Mouse (Mus musculus): ENCODE data around the gene Adgrb3. TPM values are rescaled to one million over a fixed set of nuclear protein-coding genes. Genes with fewer than 3 reads are reported as not detected.

The Adgrb3 gene
- total RNA-seq, 2 experiments from 2014 or later, result not detected

- intact Hi-C loops (cut with DNase I), result no loop called here
- no peak overlapping the region for H3K4me3 ChIP-seq
- no peak for DNase-seq
- H3K27ac ChIP-seq, result no peak overlapping the region
- no peak for TF ChIP-seq CTCF (IDR thresholded peaks at IDR 0.05)
Observed at GRCm38 (mm10) chr1:25576598-25576997, 252.9 kb downstream of the Adgrb3 start.

DNA sequence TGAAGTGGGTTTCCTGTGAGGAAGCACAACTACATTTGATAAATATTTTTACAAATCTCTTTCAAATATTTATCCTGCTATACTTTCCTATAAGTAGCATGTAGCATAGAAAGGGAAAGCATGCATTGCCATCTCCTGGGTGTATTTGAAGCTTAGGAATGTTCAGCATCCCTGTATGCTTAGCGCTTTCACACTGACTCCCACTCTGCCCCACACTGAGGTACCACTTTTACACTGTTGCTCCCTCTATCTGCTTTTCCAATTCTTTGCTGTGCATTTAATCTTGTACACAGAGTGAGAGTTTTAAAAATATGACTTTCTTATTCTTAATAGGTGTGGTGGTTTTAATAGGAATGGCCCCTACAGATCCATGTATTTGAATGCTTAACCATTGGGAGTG lies 261.4 kb downstream of the Adgrb3 start:
- no peak for TF ChIP-seq CTCF (IDR thresholded peaks at IDR 0.05)
- DNase-seq, result no peak
- no peak overlapping the region for H3K4me3 ChIP-seq
- intact Hi-C loops (cut with DNase I), result no loop called here
- H3K27ac ChIP-seq, result no peak overlapping the region

GRCm38 (mm10) chr1:25546072-25546471 lies 283.4 kb downstream of the Adgrb3 start:
- intact Hi-C loops (cut with DNase I), result no loop called here
- Histone ChIP-seq H3K4me3 (no peak overlapping the region), H3K27ac (no peak overlapping the region)

GRCm38 (mm10) chr1:25543915-25544314 lies 285.6 kb downstream of the Adgrb3 start:
- H3K4me3 ChIP-seq, result no peak overlapping the region
- DNase-seq, result no peak
- intact Hi-C loops (cut with DNase I), result no loop called here
- no peak overlapping the region for H3K27ac ChIP-seq
- TF ChIP-seq CTCF (IDR thresholded peaks at IDR 0.05), result no peak

More at GRCm38 (mm10) chr1:25546072-25546471, 283.4 kb downstream of the Adgrb3 start:
- no peak for TF ChIP-seq CTCF (IDR thresholded peaks at IDR 0.05)
- no peak for DNase-seq

- no peak overlapping the region for H3K4me3 ChIP-seq
- intact Hi-C loops (cut with DNase I), result no loop called here
- TF ChIP-seq CTCF (IDR thresholded peaks at IDR 0.05), result no peak
- H3K27ac ChIP-seq, result no peak overlapping the region
- no peak for DNase-seq
Observed at GRCm38 (mm10) chr1:25542891-25543290, 286.6 kb downstream of the Adgrb3 start.

GRCm38 (mm10) chr1:25526976-25527375 lies 302.5 kb downstream of the Adgrb3 start:
- DNase-seq, result no peak
- intact Hi-C loops (cut with DNase I), result loop anchor here (5.0 kb wide), 1 partner anchor 90 kb away; no protein-coding TSS in a partner anchor
- Histone ChIP-seq H3K4me3 (no peak overlapping the region), H3K27ac (no peak overlapping the region)
- peak; percentile 18; the same call in 1 of the 2 replicates for TF ChIP-seq CTCF (IDR thresholded peaks at IDR 0.05)

DNA sequence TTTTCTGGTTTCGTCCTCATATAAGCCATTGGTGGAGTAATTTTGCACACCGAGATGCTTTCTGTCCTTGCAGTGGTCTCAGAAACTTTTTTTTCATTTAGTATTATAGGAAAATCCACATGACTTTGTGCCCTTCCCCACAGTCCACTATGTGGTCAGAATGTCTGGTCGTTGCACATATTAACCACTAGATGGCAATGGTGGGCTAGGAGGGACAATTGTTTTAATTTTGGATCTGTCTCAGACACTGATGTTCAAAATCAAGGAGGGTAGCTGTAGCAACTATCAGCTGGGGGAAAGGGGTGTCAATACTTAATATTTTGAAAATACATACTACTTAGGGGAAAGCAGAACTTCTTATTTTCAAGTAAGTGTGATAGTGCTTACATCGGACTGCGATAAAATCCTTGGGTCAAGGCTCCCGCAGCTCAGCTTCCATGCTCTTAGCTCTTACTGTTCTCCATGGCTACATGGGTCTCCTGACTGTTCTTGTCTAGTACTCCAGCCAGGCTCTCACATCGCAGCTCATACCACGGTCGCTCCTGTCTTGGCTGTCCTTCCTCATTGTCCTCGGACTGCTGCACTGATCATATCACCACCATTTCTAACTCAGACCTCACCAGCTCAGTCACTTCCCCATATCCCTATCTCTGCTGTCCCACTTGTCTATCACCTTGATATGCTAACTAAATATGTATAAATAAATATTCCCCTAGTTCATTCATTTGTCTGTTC lies 319.0 kb downstream of the Adgrb3 start:
- Histone ChIP-seq H3K4me3 (no peak overlapping the region), H3K27ac (no peak overlapping the region)
- no peak for DNase-seq
- TF ChIP-seq CTCF (IDR thresholded peaks at IDR 0.05), result peak; percentile 71
- intact Hi-C loops (cut with DNase I), result loop anchor here (1.0 kb wide), 1 partner anchor 107 kb away; no protein-coding TSS in a partner anchor

DNA sequence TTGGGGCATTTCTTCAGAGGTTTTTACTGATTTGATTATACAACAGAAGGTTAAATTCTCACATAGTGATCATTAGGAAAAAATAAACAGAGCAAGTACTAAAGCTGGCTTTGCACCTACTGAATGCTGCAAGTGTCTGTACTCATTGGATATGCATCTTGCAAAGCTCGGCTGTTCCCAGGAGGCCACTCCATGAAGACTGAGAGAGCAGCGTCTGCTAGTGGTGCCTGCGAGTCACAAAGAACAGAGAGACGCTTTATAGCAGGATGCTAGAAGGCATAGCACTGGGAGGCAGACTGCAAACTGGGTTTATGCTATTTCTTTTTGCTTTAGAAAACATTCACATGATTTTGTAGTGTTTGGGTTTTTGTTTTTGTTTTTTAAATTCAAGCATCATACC lies 325.2 kb downstream of the Adgrb3 start:
- H3K4me3 ChIP-seq, result no peak overlapping the region
- no peak for DNase-seq
- H3K27ac ChIP-seq, result no peak overlapping the region
- TF ChIP-seq CTCF (IDR thresholded peaks at IDR 0.05), result no peak
- intact Hi-C loops (cut with DNase I), result no loop called here

DNA sequence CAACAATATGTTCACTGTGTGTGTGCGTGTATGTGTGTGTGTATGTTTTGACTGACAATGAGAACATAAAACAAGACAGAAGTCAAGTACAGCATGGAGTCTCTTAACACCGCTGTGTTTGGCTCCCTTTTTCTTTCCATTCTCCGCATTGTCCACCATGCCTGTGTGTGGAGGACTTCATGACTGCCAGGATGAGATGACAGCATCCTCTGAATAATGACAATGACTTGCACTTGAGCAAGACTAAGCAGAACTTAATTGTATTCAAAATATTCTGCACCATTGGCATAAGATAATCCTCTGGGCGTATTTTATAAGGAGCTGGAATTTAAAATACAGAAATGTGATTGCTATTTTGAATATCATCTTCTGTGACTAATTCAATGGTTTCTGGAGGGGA lies 326.0 kb downstream of the Adgrb3 start:
- Histone ChIP-seq H3K4me3 (no peak overlapping the region), H3K27ac (no peak overlapping the region)
- TF ChIP-seq CTCF (IDR thresholded peaks at IDR 0.05), result no peak
- DNase-seq, result no peak
- intact Hi-C loops (cut with DNase I), result no loop called here

GRCm38 (mm10) chr1:25495202-25495914 lies 334.1 kb downstream of the Adgrb3 start:
- Histone ChIP-seq H3K27ac (no peak overlapping the region), H3K4me3 (no peak overlapping the region)
- TF ChIP-seq CTCF (IDR thresholded peaks at IDR 0.05), result no peak
- no peak for DNase-seq
- intact Hi-C loops (cut with DNase I), result no loop called here

- DNase-seq, result no peak
Observed at GRCm38 (mm10) chr1:25491503-25491902, 338.0 kb downstream of the Adgrb3 start.

GRCm38 (mm10) chr1:25490174-25490573 lies 339.3 kb downstream of the Adgrb3 start:
- no peak for DNase-seq
- no peak for TF ChIP-seq CTCF (IDR thresholded peaks at IDR 0.05)
- Histone ChIP-seq H3K27ac (no peak overlapping the region), H3K4me3 (no peak overlapping the region)
- intact Hi-C loops (cut with DNase I), result no loop called here

More at GRCm38 (mm10) chr1:25491503-25491902, 338.0 kb downstream of the Adgrb3 start:
- H3K4me3 ChIP-seq, result no peak overlapping the region
- no peak overlapping the region for H3K27ac ChIP-seq
- intact Hi-C loops (cut with DNase I), result no loop called here
- TF ChIP-seq CTCF (IDR thresholded peaks at IDR 0.05), result no peak

- no peak overlapping the region for H3K4me3 ChIP-seq
- DNase-seq, result no peak
- intact Hi-C loops (cut with DNase I), result no loop called here
- H3K27ac ChIP-seq, result no peak overlapping the region
- no peak for TF ChIP-seq CTCF (IDR thresholded peaks at IDR 0.05)
Observed at GRCm38 (mm10) chr1:25475699-25476098, 353.8 kb downstream of the Adgrb3 start.
